Mouse (Mus musculus) heart, adult 2 months (tissue): Measurements from ENCODE around the gene Hps6. TPM values are rescaled to one million over a fixed set of nuclear protein-coding genes. Genes with fewer than 3 reads are reported as not detected.

Experiments used
- DNase-seq, 2 experiments: peaks; one replicate each; pipeline ENCODE4 v3.0.0; 2021
- H3K27ac ChIP-seq: fragments of 200-600 bp; 2 replicates; pipeline ENCODE4 v1.8.1; 2022
- H3K27me3 ChIP-seq: fragments of 200-500 bp; 2 replicates; pipeline ENCODE4 v1.6.1; 2012; ENCODE audit warnings: mild to moderate bottlenecking, low read length, inconsistent platforms, mixed read lengths; ENCODE audit not compliant: control insufficient read depth, insufficient read depth
- H3K36me3 ChIP-seq: fragments of 200-500 bp; 2 replicates; pipeline ENCODE4 v1.6.1; 2012; ENCODE audit warnings: low read length, inconsistent platforms; ENCODE audit not compliant: control insufficient read depth, insufficient read depth
- H3K4me1 ChIP-seq: fragments of 200-500 bp; 2 replicates; pipeline ENCODE4 v1.6.1; 2011; ENCODE audit warnings: low read length; ENCODE audit not compliant: control insufficient read depth, insufficient read depth
- H3K4me3 ChIP-seq: fragments of 200-600 bp; 2 replicates; pipeline ENCODE4 v1.8.1; 2022
- H3K79me2 ChIP-seq: fragments of 200-500 bp; replicated peaks from 2 replicates; pipeline ENCODE4 v1.6.1; 2012; ENCODE audit warnings: mild to moderate bottlenecking, inconsistent platforms, low read length, moderate library complexity, mixed read lengths; ENCODE audit not compliant: control insufficient read depth, insufficient read depth
- H3K9ac ChIP-seq: fragments of 200-500 bp; 2 replicates; pipeline ENCODE4 v1.6.1; 2012; ENCODE audit warnings: low read depth, mild to moderate bottlenecking, control low read depth, inconsistent platforms, low read length, mixed read lengths
- CTCF ChIP-seq: fragments of 200-600 bp; IDR thresholded peaks from 2 replicates; pipeline ENCODE4 v1.8.1; 2022; ENCODE audit warnings: antibody characterized with exemption, mild to moderate bottlenecking, moderate library complexity
- EP300 ChIP-seq: fragments of 200-500 bp; IDR thresholded peaks from 2 replicates; pipeline ENCODE4 v1.6.1; 2011; ENCODE audit warnings: low read depth, low read length, control low read depth; ENCODE audit not compliant: insufficient read depth
- POLR2A ChIP-seq: fragments of 200-500 bp; IDR thresholded peaks from 2 replicates; pipeline ENCODE4 v1.6.1; 2011; ENCODE audit warnings: mild to moderate bottlenecking, low read depth, low read length, control low read depth; ENCODE audit not compliant: insufficient read depth
- WGBS: fragments of 180-500 bp; shearing (Covaris S2); methylation state at CpG from one replicate; pipeline ENCODE4 v1.1.7; 2018; 5-methylcytosine and 5-hydroxymethylcytosine counted together
- intact Hi-C: fragments of 180-260 bp; cut with DNase I; formaldehyde crosslinking; loops from one replicate; pipeline ENCODE4 v1.15.1; 2025
- polyA plus RNA-seq: library from polyadenylated mRNA; depleted of rRNA; stranded (reverse); fragments of >200 nt; gene quantifications from 2 replicates; pipeline ENCODE4 v1.2.3, GENCODE M21; 2012; rRNA removed
- total RNA-seq, 2 experiments: library from RNA; stranded (reverse); gene quantifications; 2 replicates each; pipeline ENCODE4 v1.2.3; 2021

Hps6 gene
- total and polyA plus RNA-seq, 3 experiments = 3.6 to 5.6 (median 5.2) TPM

GRCm38 (mm10) chr19:46046621-46047025, 43.3 kb downstream of the Hps6 start:
- H3K79me2 ChIP-seq = peaks cover 5% of the 10 kb centered on the region; the same call in 1 of the 2 replicates
- TF ChIP-seq CTCF (peak; percentile 29; the same call in 1 of the 2 replicates), POLR2A (no peak)
- peaks cover 4% of the 10 kb centered on the region for H3K36me3 ChIP-seq
- DNase-seq = no peak
- no peak overlapping the region for H3K4me3 ChIP-seq
- intact Hi-C loops = loop anchor here (1.0 kb wide), 1 partner anchor 10 kb away; no protein-coding TSS in a partner anchor
- H3K9ac ChIP-seq = no peak overlapping the region
- no peaks in the 10 kb centered on the region for H3K27me3 ChIP-seq
- H3K27ac ChIP-seq = peak overlapping the region; percentile 98
- H3K4me1 ChIP-seq = peaks cover 16% of the 10 kb centered on the region
- 6% methylated on average over 10 of the region's 10 CpGs for WGBS

- Histone ChIP-seq H3K27me3 (no peaks in the 10 kb centered on the region), H3K4me3 (no peak overlapping the region), H3K79me2 (peaks cover under 1% of the 10 kb centered on the region; the same call in 1 of the 2 replicates), H3K9ac (no peak overlapping the region), H3K27ac (no peak overlapping the region), H3K36me3 (peaks cover 4% of the 10 kb centered on the region), H3K4me1 (peaks cover 11% of the 10 kb centered on the region)
- intact Hi-C loops = no loop called here
- no peak for DNase-seq
- 75% methylated on average over 2 of the region's 2 CpGs for WGBS
- no peak for TF ChIP-seq EP300
- TF ChIP-seq POLR2A = no peak
- no peak for TF ChIP-seq CTCF
Measured at GRCm38 (mm10) chr19:46047426-46047825, 44.1 kb downstream of the Hps6 start.

GRCm38 (mm10) chr19:46049129-46049528, 45.8 kb downstream of the Hps6 start:
- H3K27me3 ChIP-seq = no peaks in the 10 kb centered on the region
- WGBS = 65% methylated on average over 4 of the region's 4 CpGs
- H3K9ac ChIP-seq = no peak overlapping the region
- no peak for TF ChIP-seq EP300
- no peak for TF ChIP-seq CTCF
- TF ChIP-seq POLR2A = no peak
- no peak overlapping the region for H3K27ac ChIP-seq
- DNase-seq = no peak
- peaks cover 1% of the 10 kb centered on the region; the same call in 1 of the 2 replicates for H3K4me1 ChIP-seq
- no peaks in the 10 kb centered on the region; the same call in 1 of the 2 replicates for H3K79me2 ChIP-seq
- H3K4me3 ChIP-seq = no peak overlapping the region
- intact Hi-C loops = no loop called here
- no peaks in the 10 kb centered on the region for H3K36me3 ChIP-seq

- no peak overlapping the region for H3K4me3 ChIP-seq
- intact Hi-C loops = no loop called here
- no peaks in the 10 kb centered on the region for H3K79me2 ChIP-seq
- H3K9ac ChIP-seq = no peak overlapping the region
- H3K36me3 ChIP-seq = no peaks in the 10 kb centered on the region
- 57% methylated on average over 2 of the region's 2 CpGs for WGBS
- H3K27ac ChIP-seq = no peak overlapping the region
- no peaks in the 10 kb centered on the region for H3K27me3 ChIP-seq
- no peak for DNase-seq
- TF ChIP-seq POLR2A (no peak), CTCF (no peak), EP300 (no peak)
- peaks cover 1% of the 10 kb centered on the region; the same call in 1 of the 2 replicates for H3K4me1 ChIP-seq
Measured at GRCm38 (mm10) chr19:46050462-46050861, 47.2 kb downstream of the Hps6 start.

Other genes with a start within 250 kb of the Hps6 start
- gene Mgea5, start 219.7 kb upstream of the Hps6 start, total RNA-seq = 10 to 100 TPM; 70.8 to 81.9 TPM
- 22.4 and 49.3 TPM in 2 replicates for gene Mgea5, start 219.7 kb upstream of the Hps6 start, polyA plus RNA-seq
- 100 to 1,000 TPM; 174 to 203 TPM for gene Kcnip2, start 187.4 kb upstream of the Hps6 start, total RNA-seq
- 216 and 276 TPM in 2 replicates for gene Kcnip2, start 187.4 kb upstream of the Hps6 start, polyA plus RNA-seq
- 10 to 100 TPM; 13.9 to 14.6 TPM for gene Armh3, start 5.0 kb upstream of the Hps6 start, total RNA-seq
- gene Armh3, start 5.0 kb upstream of the Hps6 start, polyA plus RNA-seq = 14.2 and 21.6 TPM in 2 replicates
- gene Pprc1, start 41.4 kb downstream of the Hps6 start, total RNA-seq = 10 to 100 TPM; 15.0 to 18.3 TPM
- gene Pprc1, start 41.4 kb downstream of the Hps6 start, polyA plus RNA-seq = 11.7 and 15.4 TPM in 2 replicates
- gene Ldb1, start 41.7 kb downstream of the Hps6 start, total RNA-seq = 10 to 100 TPM; 39.2 to 46.3 TPM
- gene Ldb1, start 41.7 kb downstream of the Hps6 start, polyA plus RNA-seq = 94.1 and 96.3 TPM in 2 replicates
- 10 to 100 TPM; 19.1 to 21.1 TPM for gene Nolc1, start 72.4 kb downstream of the Hps6 start, total RNA-seq
- 6.5 and 7.8 TPM in 2 replicates for gene Nolc1, start 72.4 kb downstream of the Hps6 start, polyA plus RNA-seq
- gene Elovl3, start 128.4 kb downstream of the Hps6 start, total RNA-seq = under 1 TPM; 0.27 to 0.55 TPM
- gene Elovl3, start 128.4 kb downstream of the Hps6 start, polyA plus RNA-seq = 0.31 and 1.6 TPM in 2 replicates
- 1 to 10 TPM; 1.2 to 1.8 TPM for gene Pitx3, start 144.8 kb downstream of the Hps6 start, total RNA-seq
- gene Pitx3, start 144.8 kb downstream of the Hps6 start, polyA plus RNA-seq = 0.39 and 0.82 TPM in 2 replicates
- gene Gbf1, start 149.0 kb downstream of the Hps6 start, total RNA-seq = 10 to 100 TPM; 39.9 to 40.0 TPM
- 49.3 and 52.1 TPM in 2 replicates for gene Gbf1, start 149.0 kb downstream of the Hps6 start, polyA plus RNA-seq